Mouse (Mus musculus): ENCODE data around the gene Cript.

GRCm38 (mm10) chr17:87011301-87012019, 13.9 kb upstream of the Cript start:
- no peak for TF ChIP-seq CTCF (IDR thresholded peaks at IDR 0.05; ENCODE audit: control insufficient read depth, insufficient read depth, insufficient read length)
- TF ChIP-seq USF1 (IDR thresholded peaks at IDR 0.05; ENCODE audit: low read depth): no peak
- no peak for TF ChIP-seq MYOD1 (IDR thresholded peaks at IDR 0.05; ENCODE audit: control insufficient read depth, insufficient read length, low read depth)
- no peak for TF ChIP-seq MYOG (IDR thresholded peaks at IDR 0.05; ENCODE audit: control insufficient read depth, extremely low read depth, insufficient read length)
- TF ChIP-seq MAX (IDR thresholded peaks at IDR 0.05): no peak
- no peak for TF ChIP-seq FOSL1 (IDR thresholded peaks at IDR 0.05; ENCODE audit: insufficient read depth, low read length, poor library complexity, severe bottlenecking)
- TF ChIP-seq CEBPB (IDR thresholded peaks at IDR 0.05; ENCODE audit: low read depth): no peak
